Comparison of ENCODE assay signal across 8 mouse cellular contexts in the genomic region with DNA sequence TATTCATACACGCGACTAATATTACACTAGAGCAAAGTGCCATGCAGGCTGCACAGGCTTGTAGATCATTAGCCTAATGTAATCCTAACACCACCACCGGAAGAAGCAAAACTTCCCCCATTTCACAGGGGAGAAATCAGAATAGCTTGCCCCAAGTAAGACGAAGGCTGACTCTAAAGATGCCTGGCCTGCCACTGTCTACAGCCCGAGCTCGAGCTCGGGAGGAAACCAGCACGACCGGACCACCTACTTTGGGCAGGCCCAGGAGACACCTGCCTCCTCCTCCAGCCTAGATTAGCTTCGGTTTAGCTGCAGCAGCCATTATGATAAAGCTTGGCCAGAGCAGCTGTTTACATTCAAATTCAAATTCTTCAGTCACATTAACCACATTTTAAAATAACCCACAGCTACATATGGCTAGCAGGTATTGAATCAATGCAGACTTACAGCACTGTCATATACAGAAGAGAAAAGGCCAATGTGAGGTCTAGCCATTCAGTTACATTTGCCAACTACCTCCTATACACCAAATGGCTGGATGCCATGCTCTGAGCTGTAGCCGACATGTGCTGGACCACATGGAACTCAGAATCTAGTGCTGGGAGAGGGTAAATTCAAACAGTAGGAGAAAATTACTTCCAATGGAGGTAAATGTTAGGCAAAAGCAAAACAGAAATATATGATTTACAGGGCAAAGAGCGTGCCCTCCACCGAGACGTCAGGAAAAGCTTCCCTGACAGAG. TPM values are rescaled to one million over a fixed set of nuclear protein-coding genes. Genes with fewer than 3 reads are reported as not detected.
DNase-seq lines count a peak whose midpoint lies in the region; ATAC-seq lines count a peak whose summit lies in the region.
"Had no signal": no experiment of that assay in that cellular context is flagged by ENCODE, and none has a peak within 500 bp of the region (broad histone marks: within the 10 kb centered on the region; RNA-seq: fewer than 3 reads in every experiment).

No protein-coding gene starts in this region.

- H3K9ac ChIP-seq in kidney, embryonic 14.5 days (ENCODE audit: low read depth, low read length): no peak overlapping the region
- H3K9ac ChIP-seq in embryonic facial prominence, embryonic 14.5 days (ENCODE audit: low read depth, low read length): no peak overlapping the region
- H3K9ac ChIP-seq in hindbrain, embryonic 16.5 days (ENCODE audit: low read depth, low read length): peak overlapping the region; percentile 85
- H3K9ac ChIP-seq in midbrain, embryonic 16.5 days (ENCODE audit: low read depth, low read length): no peak overlapping the region

- no peak for ATAC-seq in kidney, embryonic 14.5 days (ENCODE audit: low FRiP score, low TSS enrichment)
- ATAC-seq in embryonic facial prominence, embryonic 14.5 days (ENCODE audit: low read depth): no peak
- no peak for ATAC-seq in hindbrain, embryonic 16.5 days
- ATAC-seq in midbrain, embryonic 16.5 days: no peak

- 24% methylated on average over 14 of the region's 14 CpGs for WGBS in kidney, embryonic 14.5 days
- 24% methylated on average over 14 of the region's 14 CpGs for WGBS in embryonic facial prominence, embryonic 14.5 days
- 30% methylated on average over 14 of the region's 14 CpGs for WGBS in hindbrain, embryonic 16.5 days
- 29% methylated on average over 14 of the region's 14 CpGs for WGBS in midbrain, embryonic 16.5 days

- H3K4me3 ChIP-seq in kidney, embryonic 14.5 days (ENCODE audit: low read length): no peak overlapping the region
- no peak overlapping the region; the same call in 1 of the 2 replicates for H3K4me3 ChIP-seq in embryonic facial prominence, embryonic 14.5 days (ENCODE audit: low read depth, low read length)
- peak overlapping the region; percentile 77 for H3K4me3 ChIP-seq in hindbrain, embryonic 16.5 days (ENCODE audit: low read length)
- H3K4me3 ChIP-seq in midbrain, embryonic 16.5 days (ENCODE audit: low read depth, low read length): peak overlapping the region; percentile 75; the same call in 1 of the 2 replicates

- no peak for DNase-seq in kidney, adult 8-10 months
- peak; percentile 22 for DNase-seq in embryonic facial prominence, embryonic 14.5 days (ENCODE audit: low spot score)
- no peak for DNase-seq in lung, postnatal 36 days
- no peak for DNase-seq in layer of hippocampus, postnatal 10 days (ENCODE audit: low spot score in 2 of 2)
- DNase-seq: lung, adult 2 months had no signal

- H3K9me3 ChIP-seq in kidney, embryonic 14.5 days (ENCODE audit: control insufficient read depth, low read length): no peaks in the 10 kb centered on the region
- H3K9me3 ChIP-seq in embryonic facial prominence, embryonic 14.5 days (ENCODE audit: control insufficient read depth, low read length): no peaks in the 10 kb centered on the region
- H3K9me3 ChIP-seq in hindbrain, embryonic 16.5 days (ENCODE audit: control insufficient read depth, low read length): no peaks in the 10 kb centered on the region
- no peaks in the 10 kb centered on the region for H3K9me3 ChIP-seq in midbrain, embryonic 16.5 days (replicated peaks; ENCODE audit: control insufficient read depth, low read length, poor library complexity, severe bottlenecking)

- peaks cover 5% of the 10 kb centered on the region for H3K4me1 ChIP-seq in kidney, embryonic 14.5 days (ENCODE audit: control insufficient read depth, insufficient read depth, low read length)
- H3K4me1 ChIP-seq in embryonic facial prominence, embryonic 14.5 days (ENCODE audit: control insufficient read depth, insufficient read depth, low read length): 0 out of 2 replicates have a peak, but pooled peaks cover 8% of the 10 kb centered on the region
- H3K4me1 ChIP-seq in hindbrain, embryonic 16.5 days (ENCODE audit: control insufficient read depth, insufficient read depth, low read depth, low read length): peaks cover 9% of the 10 kb centered on the region
- peaks cover 18% of the 10 kb centered on the region for H3K4me1 ChIP-seq in midbrain, embryonic 16.5 days (ENCODE audit: control insufficient read depth, insufficient read depth, low read length)

- peaks cover 62% of the 10 kb centered on the region for H3K27me3 ChIP-seq in kidney, embryonic 14.5 days (ENCODE audit: control insufficient read depth, insufficient read depth, low read length)
- peaks cover 90% of the 10 kb centered on the region for H3K27me3 ChIP-seq in embryonic facial prominence, embryonic 14.5 days (replicated peaks; ENCODE audit: control insufficient read depth, insufficient read depth, low read length)
- H3K27me3 ChIP-seq in hindbrain, embryonic 16.5 days (replicated peaks; ENCODE audit: control insufficient read depth, insufficient read depth, low read length): peaks cover 4% of the 10 kb centered on the region
- peaks cover 3% of the 10 kb centered on the region; the same call in 1 of the 2 replicates for H3K27me3 ChIP-seq in midbrain, embryonic 16.5 days (ENCODE audit: control insufficient read depth, insufficient read depth, low read depth, low read length)

- H3K4me2 ChIP-seq in kidney, embryonic 14.5 days (replicated peaks; ENCODE audit: low read depth, low read length): peak overlapping the region; percentile 94
- peak overlapping the region; percentile 96 for H3K4me2 ChIP-seq in embryonic facial prominence, embryonic 14.5 days (ENCODE audit: low read depth, low read length)
- peak overlapping the region; percentile 65 for H3K4me2 ChIP-seq in hindbrain, embryonic 16.5 days (ENCODE audit: low read length)
- H3K4me2 ChIP-seq in midbrain, embryonic 16.5 days (ENCODE audit: low read length): peak overlapping the region; percentile 90

- H3K36me3 ChIP-seq in kidney, embryonic 14.5 days (ENCODE audit: control insufficient read depth, insufficient read depth, low read length): no peaks in the 10 kb centered on the region
- no peaks in the 10 kb centered on the region for H3K36me3 ChIP-seq in embryonic facial prominence, embryonic 14.5 days (ENCODE audit: control insufficient read depth, insufficient read depth, low read length)
- no peaks in the 10 kb centered on the region for H3K36me3 ChIP-seq in hindbrain, embryonic 16.5 days (ENCODE audit: control insufficient read depth, insufficient read depth, low read length)
- no peaks in the 10 kb centered on the region for H3K36me3 ChIP-seq in midbrain, embryonic 16.5 days (ENCODE audit: control insufficient read depth, insufficient read depth, low read length)

- H3K27ac ChIP-seq in kidney, embryonic 14.5 days (ENCODE audit: low read depth, low read length): no peak overlapping the region
- no peak overlapping the region for H3K27ac ChIP-seq in embryonic facial prominence, embryonic 14.5 days (replicated peaks; ENCODE audit: low read depth, low read length)
- H3K27ac ChIP-seq in hindbrain, embryonic 16.5 days (ENCODE audit: low read depth, low read length): no peak overlapping the region
- peak overlapping the region; percentile 44; the same call in 1 of the 2 replicates for H3K27ac ChIP-seq in midbrain, embryonic 16.5 days (ENCODE audit: low read length)

RNA-seq across cellular contexts. Expression of a gene that starts 1.6 kb away (rescaled TPM):
- polyA plus RNA-seq in kidney, embryonic 14.5 days (2014; fragmentation: Nextera tagmentation; extraction: Ambion mirVana): 14.1 and 16.7 TPM in 2 replicates
- polyA plus RNA-seq in embryonic facial prominence, embryonic 14.5 days (2014; fragmentation: Nextera tagmentation; extraction: Ambion mirVana): 6.3 and 7.6 TPM in 2 replicates
- polyA plus RNA-seq in hindbrain, embryonic 16.5 days (2015; fragmentation: Nextera tagmentation; extraction: Ambion mirVana): 41.3 and 41.9 TPM in 2 replicates
- 37.8 and 39.5 TPM in 2 replicates for polyA plus RNA-seq in midbrain, embryonic 16.5 days (2015; fragmentation: Nextera tagmentation; extraction: Ambion mirVana)
- 100 to 1,000 TPM; 112 to 124 TPM for total RNA-seq in layer of hippocampus, postnatal 10 days (2021)

Comparison
In these comparisons a context has a peak if more than half of its experiments do, and no peak if none do; other contexts are left out.
1. H3K4me3 ChIP-seq: peak in hindbrain, embryonic 16.5 days (single experiment) and midbrain, embryonic 16.5 days (single experiment); none in kidney, embryonic 14.5 days (single experiment) and embryonic facial prominence, embryonic 14.5 days (single experiment).
2. Peak in every context shown above with its lines, with median percentiles within 50 percentile points of each other: H3K4me2 ChIP-seq.